Mouse (Mus musculus): Measurements from ENCODE around the gene Shank2.

GRCm38 (mm10) chr7:144284241-144285065 lies 282.7 kb downstream of the Shank2 start:
- TF ChIP-seq MYC (IDR thresholded peaks at IDR 0.05; ENCODE audit: low read depth, low read length) (no peak), CTCF (conservative IDR thresholded peaks at IDR 0.05 in 1 of 2, IDR thresholded peaks at IDR 0.05 in 1 of 2; ENCODE audit: low read depth in 2 of 2, low read length in 2 of 2) (no peak), CHD2 (IDR thresholded peaks at IDR 0.05; ENCODE audit: low read length) (no peak), EP300 (IDR thresholded peaks at IDR 0.05; ENCODE audit: low read length) (no peak), KAT2A (IDR thresholded peaks at IDR 0.05; ENCODE audit: insufficient replicate concordance, low read length) (no peak), JUN (IDR thresholded peaks at IDR 0.05; ENCODE audit: insufficient read depth, low read depth, low read length) (no peak), JUND (conservative IDR thresholded peaks at IDR 0.05; ENCODE audit: low read depth, low read length) (no peak), POLR2A (IDR thresholded peaks at IDR 0.05; ENCODE audit: low read depth, low read length) (no peak), MEF2A (IDR thresholded peaks at IDR 0.05; ENCODE audit: borderline replicate concordance, low read depth, low read length) (no peak), ELF1 (IDR thresholded peaks at IDR 0.05; ENCODE audit: low read depth, low read length) (no peak), ZC3H11A (IDR thresholded peaks at IDR 0.05; ENCODE audit: low read depth, low read length) (no peak)
